Mouse (Mus musculus) mammary gland, adult 2 months (tissue): ENCODE results near the gene Nop2. TPM values are rescaled to one million over a fixed set of nuclear protein-coding genes. Genes with fewer than 3 reads are reported as not detected.

Source experiments
- polyA plus RNA-seq: library from polyadenylated mRNA; depleted of rRNA; stranded (reverse); fragments of >200 nt; gene quantifications from 2 replicates; pipeline ENCODE4 v1.2.3, GENCODE M21; 2012; ENCODE audit warnings: low replicate concordance; rRNA removed

The Nop2 gene
- polyA plus RNA-seq: 15.3 and 15.5 TPM in 2 replicates

DNA sequence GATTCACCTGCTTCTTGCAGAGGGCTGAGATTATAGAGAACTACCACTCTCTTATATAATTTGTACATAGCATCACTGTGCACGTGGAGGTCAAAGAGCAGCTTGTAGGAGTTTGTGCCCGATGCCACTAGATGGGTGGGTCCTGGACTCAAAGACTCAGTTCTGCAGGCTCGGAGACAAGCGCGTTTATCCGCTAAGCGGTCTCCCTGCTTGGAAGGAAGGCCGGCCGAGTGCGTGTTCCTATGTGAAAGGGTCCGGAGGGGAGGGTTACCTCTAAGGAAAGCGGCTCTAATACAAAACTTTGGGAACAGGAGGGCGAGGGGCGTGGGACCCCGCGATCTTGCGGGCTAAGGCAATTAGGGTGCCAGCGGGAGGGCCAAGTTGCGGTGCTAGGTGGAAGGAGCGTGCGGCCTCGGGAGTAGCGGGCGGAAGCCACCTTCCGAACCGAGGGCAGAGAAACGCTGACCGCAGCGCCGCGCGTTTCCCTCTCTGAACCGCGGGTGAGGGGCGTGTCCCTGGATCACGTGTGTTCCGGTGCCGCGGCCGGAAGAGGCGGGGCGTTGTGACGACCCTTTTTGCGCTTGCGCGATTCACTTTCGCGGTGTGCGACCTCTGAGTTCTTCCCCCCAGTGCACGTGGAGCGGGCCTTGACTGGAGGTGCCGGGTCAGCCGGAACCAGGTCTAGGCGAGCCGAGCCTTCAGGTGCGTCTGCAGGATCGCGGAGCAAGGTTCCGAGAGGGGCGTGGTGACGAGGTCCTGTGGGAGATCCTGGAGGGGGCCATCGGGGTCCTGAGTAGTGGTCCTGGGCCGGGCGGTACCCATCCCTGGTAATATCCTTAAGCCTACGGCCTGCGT is at the start of gene Nop2:
TSS of gene Nop2 (plus strand) at position 608 of the 855 bp plus-strand sequence.

DNA sequence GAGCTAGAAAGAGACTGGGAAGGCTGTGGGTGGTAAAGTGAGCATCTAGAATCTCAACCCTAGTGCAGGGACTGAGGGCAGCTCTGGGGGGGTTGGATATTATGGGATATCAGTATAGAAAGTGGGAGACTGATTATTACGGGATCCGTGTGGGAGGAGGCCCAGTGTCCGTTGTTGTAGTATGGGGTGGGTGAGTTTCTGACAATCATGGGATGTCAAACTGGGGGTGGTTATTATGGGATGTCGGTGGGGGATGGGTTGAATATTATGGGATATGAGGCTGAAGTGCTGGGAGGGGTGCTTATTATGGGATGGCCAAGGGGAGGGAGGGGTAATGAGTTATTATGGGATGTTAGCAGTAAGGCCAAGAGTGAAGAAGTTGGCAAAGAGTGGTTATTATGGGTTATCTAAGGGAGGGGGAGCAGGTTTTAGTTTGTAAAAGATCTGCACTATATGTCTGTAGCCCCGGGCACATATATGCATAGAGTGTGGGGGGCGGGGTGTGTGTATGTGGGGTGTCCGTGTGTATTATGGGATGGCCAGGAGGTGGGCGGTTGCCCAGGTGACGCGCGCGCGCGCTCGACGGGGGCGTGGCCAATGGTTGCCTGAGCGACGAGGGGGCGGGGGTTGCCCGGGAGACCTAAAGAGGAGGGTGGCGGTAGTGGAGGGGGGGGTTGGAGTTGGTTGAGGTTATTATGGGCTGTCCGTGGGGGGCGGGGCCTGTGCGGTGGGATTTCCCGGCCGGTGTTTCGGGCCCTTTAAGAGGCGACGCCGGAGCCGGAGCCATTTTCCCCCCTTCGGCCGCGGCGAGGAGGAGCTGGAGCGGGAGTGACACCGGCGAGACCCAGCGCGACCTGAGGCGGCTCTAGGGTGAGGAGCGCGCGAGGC is 36.1 kb upstream of the Nop2 start, which contains the start of gene Chd4:
TSS of gene Chd4 (plus strand) at position 591 of the 888 bp plus-strand sequence.

DNA sequence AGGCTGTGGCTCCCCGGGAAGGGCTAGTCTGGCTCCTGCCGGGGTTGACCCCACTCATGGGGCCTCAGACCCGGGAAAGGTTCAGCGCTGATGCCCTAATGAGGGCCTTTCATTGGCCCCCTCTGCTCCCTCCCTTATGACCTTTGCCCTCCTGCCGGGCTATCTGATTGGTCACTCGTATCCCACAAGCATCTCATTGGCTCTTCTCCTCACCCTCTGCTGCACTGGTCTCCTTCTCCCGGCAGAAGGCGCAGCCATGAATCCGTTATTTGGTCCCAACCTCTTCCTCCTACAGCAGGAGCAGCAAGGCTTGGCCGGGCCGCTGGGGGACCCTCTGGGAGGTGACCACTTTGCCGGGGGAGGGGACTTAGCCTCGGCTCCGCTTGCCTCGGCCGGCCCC is 13.3 kb downstream of the Nop2 start, which contains the start of gene Iffo1:
TSS of gene Iffo1 (plus strand) at position 241 of the 400 bp plus-strand sequence.

DNA sequence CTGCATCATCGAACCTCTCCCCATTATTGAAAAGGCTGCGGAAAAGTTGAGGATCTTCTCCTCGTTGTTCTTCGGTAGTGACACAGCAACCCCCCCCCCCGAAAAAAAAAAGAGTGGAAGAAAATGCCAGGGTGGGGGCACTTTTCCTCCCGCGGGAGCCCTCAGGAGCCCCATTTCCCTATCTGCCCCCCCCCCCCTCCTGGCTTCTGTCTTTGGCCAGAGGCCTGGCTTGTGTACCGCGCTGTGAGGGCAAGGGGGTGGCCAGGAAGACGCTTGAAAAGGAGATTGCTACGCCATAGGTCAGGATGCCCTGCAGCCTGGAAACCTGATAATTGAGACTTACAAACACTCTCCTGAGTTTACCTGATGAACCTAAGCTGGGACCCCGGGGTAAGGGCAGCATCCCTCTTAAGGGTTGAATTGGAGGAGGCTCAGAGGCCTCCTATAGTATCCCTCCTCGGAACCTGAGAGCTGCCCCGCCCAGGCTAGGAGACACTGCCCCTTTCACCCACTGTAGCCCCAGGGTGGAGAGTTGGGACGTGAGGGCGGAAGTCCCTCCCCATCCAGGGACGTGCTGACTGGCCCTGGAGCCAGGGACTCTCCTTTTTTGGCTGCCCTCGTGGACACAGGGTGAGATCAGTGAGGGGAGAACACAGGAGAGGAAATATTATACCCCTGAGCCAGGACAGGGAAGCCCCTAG is 34.5 kb downstream of the Nop2 start, which contains the start of gene Gapdh:
TSS of gene Gapdh (minus strand) at position 417 of the 701 bp plus-strand sequence.

DNA sequence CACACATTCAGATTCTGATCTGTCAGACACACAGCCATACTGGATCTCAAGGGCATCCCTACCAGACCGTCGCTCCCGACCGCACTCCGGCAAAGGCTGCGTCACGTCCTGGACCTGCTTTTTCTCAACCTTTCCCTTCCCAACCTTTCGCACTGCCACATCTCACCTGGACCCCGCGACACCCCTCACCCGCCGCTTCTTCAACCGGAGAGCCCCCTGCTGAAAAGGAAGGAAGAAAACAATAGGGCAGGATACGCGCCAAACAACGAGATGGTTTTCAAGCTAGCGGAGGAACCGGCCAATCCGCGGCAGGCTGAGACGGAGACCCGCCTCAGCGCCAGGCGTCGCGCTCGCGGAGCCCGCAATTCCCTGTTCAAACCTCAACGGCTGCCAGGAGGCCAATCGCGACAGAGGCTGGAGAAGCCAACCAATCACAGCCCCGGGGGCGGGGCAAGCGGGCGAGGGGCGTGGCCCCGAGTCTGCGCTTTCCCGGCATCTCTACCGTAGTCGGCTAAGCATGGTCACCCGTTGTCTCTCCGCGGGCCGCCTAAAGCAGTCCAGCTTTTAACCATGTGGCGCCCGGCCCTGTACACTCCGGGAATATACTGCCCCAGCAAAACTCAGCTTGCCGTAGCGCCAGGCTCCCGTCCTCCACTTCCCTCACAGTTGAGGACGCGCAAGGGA is 59.8 kb downstream of the Nop2 start, which contains the start of the genes Ncapd2 and Mrpl51:
TSS of gene Ncapd2 (minus strand) at position 370 of the 684 bp plus-strand sequence.
TSS of gene Mrpl51 (plus strand) at position 470 of the 684 bp plus-strand sequence.

Other genes starting within 250 kb of the Nop2 start
- gene Cd4, start 243.7 kb upstream of the Nop2 start, polyA plus RNA-seq: 25.7 and 33.5 TPM in 2 replicates
- gene Lag3, start 220.2 kb upstream of the Nop2 start, polyA plus RNA-seq: 9.6 and 17.2 TPM in 2 replicates
- 1,592 and 1,640 TPM in 2 replicates for gene Ptms, start 211.8 kb upstream of the Nop2 start, polyA plus RNA-seq
- 328 and 380 TPM in 2 replicates for gene Mlf2, start 200.5 kb upstream of the Nop2 start, polyA plus RNA-seq
- 176 and 323 TPM in 2 replicates for gene Cops7a, start 166.4 kb upstream of the Nop2 start, polyA plus RNA-seq
- 5.0 and 7.7 TPM in 2 replicates for gene Pianp, start 135.2 kb upstream of the Nop2 start, polyA plus RNA-seq
- gene Zfp384, start 122.8 kb upstream of the Nop2 start, polyA plus RNA-seq: 61.5 and 67.0 TPM in 2 replicates
- 37.4 and 67.5 TPM in 2 replicates for gene Ing4, start 92.1 kb upstream of the Nop2 start, polyA plus RNA-seq
- gene Acrbp, start 82.2 kb upstream of the Nop2 start, polyA plus RNA-seq: 29.9 and 38.8 TPM in 2 replicates
- gene Lpar5, start 64.0 kb upstream of the Nop2 start, polyA plus RNA-seq: 26.4 and 31.1 TPM in 2 replicates
- 30.4 and 134 TPM in 2 replicates for gene Chd4, start 35.9 kb upstream of the Nop2 start, polyA plus RNA-seq
- gene Iffo1, start 13.3 kb downstream of the Nop2 start, polyA plus RNA-seq: 32.1 and 52.1 TPM in 2 replicates
- 3,410 and 6,480 TPM in 2 replicates for gene Gapdh, start 34.6 kb downstream of the Nop2 start, polyA plus RNA-seq
- 39.1 and 40.1 TPM in 2 replicates for gene Ncapd2, start 59.8 kb downstream of the Nop2 start, polyA plus RNA-seq
- gene Mrpl51, start 59.9 kb downstream of the Nop2 start, polyA plus RNA-seq: 46.4 and 62.9 TPM in 2 replicates
- gene Vamp1, start 83.6 kb downstream of the Nop2 start, polyA plus RNA-seq: 28.7 and 36.3 TPM in 2 replicates
- gene Tapbpl, start 100.0 kb downstream of the Nop2 start, polyA plus RNA-seq: 26.1 and 32.6 TPM in 2 replicates
- 61.3 and 95.2 TPM in 2 replicates for gene Cd27, start 105.1 kb downstream of the Nop2 start, polyA plus RNA-seq
- 0.14 TPM in 1 of 2 replicates, not detected in the other for gene Tuba3a, start 154.1 kb downstream of the Nop2 start, polyA plus RNA-seq
- 84.9 and 110 TPM in 2 replicates for gene Ltbr, start 182.0 kb downstream of the Nop2 start, polyA plus RNA-seq
- 14.9 and 18.5 TPM in 2 replicates for gene Scnn1a, start 188.8 kb downstream of the Nop2 start, polyA plus RNA-seq
- gene Tnfrsf1a, start 217.5 kb downstream of the Nop2 start, polyA plus RNA-seq: 184 and 196 TPM in 2 replicates
- gene Plekhg6, start 248.9 kb downstream of the Nop2 start, polyA plus RNA-seq: 4.0 and 4.1 TPM in 2 replicates